Mouse (Mus musculus) limb, embryonic 10.5 days (tissue): ENCODE results near the gene Stmn3. TPM values are rescaled to one million over a fixed set of nuclear protein-coding genes. Genes with fewer than 3 reads are reported as not detected.

ENCODE experiments used
- DNase-seq: peaks from one replicate; pipeline ENCODE4 v3.0.0-alpha.2; 2017; ENCODE audit warnings: low spot score
- H3K27ac ChIP-seq: fragments of 300-500 bp; sonication (generic); 2 replicates; pipeline ENCODE4 v1.5.1; 2016; ENCODE audit warnings: mild to moderate bottlenecking
- H3K27me3 ChIP-seq: fragments of 300-500 bp; sonication (generic); 2 replicates; pipeline ENCODE4 v1.6.1; 2016; ENCODE audit warnings: low read depth, mild to moderate bottlenecking; ENCODE audit not compliant: poor library complexity, severe bottlenecking
- H3K36me3 ChIP-seq: fragments of 300-500 bp; sonication (generic); 2 replicates; pipeline ENCODE4 v1.6.1; 2016; ENCODE audit warnings: mild to moderate bottlenecking, moderate library complexity
- H3K4me1 ChIP-seq: fragments of 300-500 bp; sonication (generic); 2 replicates; pipeline ENCODE4 v1.6.1; 2016
- H3K4me3 ChIP-seq: fragments of 300-500 bp; sonication (generic); 2 replicates; pipeline ENCODE4 v1.5.1; 2016; ENCODE audit warnings: mild to moderate bottlenecking, moderate library complexity
- H3K9me3 ChIP-seq: fragments of 300-500 bp; sonication (generic); replicated peaks from 2 replicates; pipeline ENCODE4 v1.6.1; 2016; ENCODE audit warnings: mild to moderate bottlenecking
- WGBS: fragments of 180-500 bp; shearing (Covaris S2); methylation state at CpG from one replicate; pipeline ENCODE4 v1.1.7; 2016; 5-methylcytosine and 5-hydroxymethylcytosine counted together
- polyA plus RNA-seq: library from polyadenylated mRNA; unstranded; fragments of >200 nt; fragmentation: Nextera tagmentation; extraction: Ambion mirVana; gene quantifications from 2 replicates; pipeline ENCODE4 v1.2.1, GENCODE M21; 2016

Stmn3 gene
- polyA plus RNA-seq: 0.21 and 0.41 TPM in 2 replicates

- H3K4me3 ChIP-seq: peak within 1 kb of the TSS; percentile 24
- H3K4me1 ChIP-seq: peaks cover 14% of the 10 kb centered on the region
- no peaks in the 10 kb centered on the region for H3K9me3 ChIP-seq
- peaks cover 68% of the 10 kb centered on the region for H3K27me3 ChIP-seq
- no peak within 1 kb of the TSS for H3K27ac ChIP-seq
- H3K36me3 ChIP-seq: no peaks in the 10 kb centered on the region
- WGBS: 5% methylated on average over 23 of the region's 23 CpGs
- DNase-seq: peak; percentile 85
These were observed at the start of gene Stmn3 for GRCm38 (mm10) chr2:181314080-181314810. Stmn3 (minus strand) TSS chr2:181314500.

GRCm38 (mm10) chr2:181363946-181364345, 49.6 kb upstream of the Stmn3 start:
- H3K27me3 ChIP-seq: no peaks in the 10 kb centered on the region
- H3K27ac ChIP-seq: 0 out of 2 replicates have a peak overlapping the region, but pooled peaks have one; percentile 90
- peaks cover 28% of the 10 kb centered on the region for H3K4me1 ChIP-seq
- peak overlapping the region; percentile 82 for H3K4me3 ChIP-seq
- DNase-seq: no peak
- peaks cover 62% of the 10 kb centered on the region for H3K36me3 ChIP-seq
- no peaks in the 10 kb centered on the region for H3K9me3 ChIP-seq
- 91% methylated on average over 3 of the region's 3 CpGs for WGBS

- 86% methylated on average over 3 of the region's 3 CpGs for WGBS
- Histone ChIP-seq H3K4me1 (no peaks in the 10 kb centered on the region), H3K36me3 (peaks cover 100% of the 10 kb centered on the region), H3K4me3 (no peak overlapping the region), H3K27ac (no peak overlapping the region), H3K27me3 (no peaks in the 10 kb centered on the region), H3K9me3 (no peaks in the 10 kb centered on the region)
- DNase-seq: no peak
These were observed 42.5 kb upstream of the Stmn3 start for GRCm38 (mm10) chr2:181356780-181357179.

- Histone ChIP-seq H3K27ac (no peak overlapping the region), H3K9me3 (no peaks in the 10 kb centered on the region), H3K27me3 (no peaks in the 10 kb centered on the region), H3K36me3 (peaks cover 97% of the 10 kb centered on the region), H3K4me1 (no peaks in the 10 kb centered on the region), H3K4me3 (no peak overlapping the region)
- DNase-seq: no peak
- WGBS: 95% methylated on average over 6 of the region's 6 CpGs
These were observed 28.5 kb upstream of the Stmn3 start for GRCm38 (mm10) chr2:181342766-181343165.

GRCm38 (mm10) chr2:181340426-181340825, 26.1 kb upstream of the Stmn3 start:
- H3K36me3 ChIP-seq: peaks cover 96% of the 10 kb centered on the region
- H3K9me3 ChIP-seq: no peaks in the 10 kb centered on the region
- H3K4me3 ChIP-seq: no peak overlapping the region
- H3K27me3 ChIP-seq: no peaks in the 10 kb centered on the region
- DNase-seq: no peak
- WGBS: 95% methylated on average over 4 of the region's 4 CpGs
- no peak overlapping the region for H3K27ac ChIP-seq
- H3K4me1 ChIP-seq: no peaks in the 10 kb centered on the region

- H3K4me3 ChIP-seq: no peak overlapping the region
- peak; percentile 67 for DNase-seq
- H3K4me1 ChIP-seq: no peaks in the 10 kb centered on the region
- 70% methylated on average over 3 of the region's 3 CpGs for WGBS
- no peaks in the 10 kb centered on the region for H3K9me3 ChIP-seq
- H3K27me3 ChIP-seq: no peaks in the 10 kb centered on the region
- H3K36me3 ChIP-seq: peaks cover 92% of the 10 kb centered on the region
- H3K27ac ChIP-seq: no peak overlapping the region
These were observed 19.7 kb upstream of the Stmn3 start for GRCm38 (mm10) chr2:181334023-181334422.

- H3K4me3 ChIP-seq: no peak overlapping the region
- H3K36me3 ChIP-seq: peaks cover 92% of the 10 kb centered on the region
- no peaks in the 10 kb centered on the region for H3K4me1 ChIP-seq
- no peaks in the 10 kb centered on the region for H3K27me3 ChIP-seq
- no peak overlapping the region for H3K27ac ChIP-seq
- H3K9me3 ChIP-seq: no peaks in the 10 kb centered on the region
- DNase-seq: no peak
These were observed 18.2 kb upstream of the Stmn3 start for GRCm38 (mm10) chr2:181332542-181332941.

GRCm38 (mm10) chr2:181326098-181326497, 11.8 kb upstream of the Stmn3 start:
- Histone ChIP-seq H3K9me3 (no peaks in the 10 kb centered on the region), H3K4me3 (no peak overlapping the region), H3K27ac (no peak overlapping the region), H3K27me3 (no peaks in the 10 kb centered on the region), H3K4me1 (no peaks in the 10 kb centered on the region), H3K36me3 (peaks cover 96% of the 10 kb centered on the region)
- DNase-seq: no peak
- WGBS: 91% methylated on average over 2 of the region's 2 CpGs

- Histone ChIP-seq H3K36me3 (peaks cover 56% of the 10 kb centered on the region), H3K9me3 (no peaks in the 10 kb centered on the region), H3K4me1 (peaks cover 16% of the 10 kb centered on the region), H3K4me3 (no peak overlapping the region), H3K27ac (no peak overlapping the region), H3K27me3 (no peaks in the 10 kb centered on the region; the same call in 1 of the 2 replicates)
- WGBS: 75% methylated on average over 5 of the region's 5 CpGs
- no peak for DNase-seq
These were observed 7.8 kb upstream of the Stmn3 start for GRCm38 (mm10) chr2:181322136-181322535.

GRCm38 (mm10) chr2:181320103-181320499, 5.8 kb upstream of the Stmn3 start:
- Histone ChIP-seq H3K27ac (peak overlapping the region; percentile 91), H3K27me3 (peaks cover 20% of the 10 kb centered on the region), H3K36me3 (peaks cover 36% of the 10 kb centered on the region), H3K4me1 (peaks cover 16% of the 10 kb centered on the region), H3K9me3 (no peaks in the 10 kb centered on the region), H3K4me3 (peak overlapping the region; percentile 71)
- DNase-seq: no peak
- WGBS: 15% methylated on average over 7 of the region's 7 CpGs

GRCm38 (mm10) chr2:181319248-181320102, 5.2 kb upstream of the Stmn3 start, which contains the start of gene Rtel1:
Rtel1 (plus strand) TSS chr2:181319739.
- H3K4me1 ChIP-seq: peaks cover 16% of the 10 kb centered on the region
- peak within 1 kb of the TSS; percentile 91 for H3K27ac ChIP-seq
- WGBS: 8% methylated on average over 40 of the region's 40 CpGs
- no peaks in the 10 kb centered on the region for H3K9me3 ChIP-seq
- peaks cover 29% of the 10 kb centered on the region for H3K36me3 ChIP-seq
- H3K27me3 ChIP-seq: peaks cover 27% of the 10 kb centered on the region
- DNase-seq: peak; percentile 94
- peak within 1 kb of the TSS; percentile 71 for H3K4me3 ChIP-seq

GRCm38 (mm10) chr2:181313344-181314079, 788 bp downstream of the Stmn3 start:
- Histone ChIP-seq H3K27me3 (peaks cover 74% of the 10 kb centered on the region), H3K27ac (no peak overlapping the region)

More at GRCm38 (mm10) chr2:181313344-181314079, 788 bp downstream of the Stmn3 start:
- Histone ChIP-seq H3K36me3 (no peaks in the 10 kb centered on the region), H3K9me3 (no peaks in the 10 kb centered on the region), H3K4me3 (peak overlapping the region; percentile 24), H3K4me1 (peaks cover 10% of the 10 kb centered on the region)
- WGBS: 3% methylated on average over 35 of the region's 35 CpGs
- DNase-seq: no peak
